Mouse (Mus musculus): ENCODE data around the gene Alkbh5.

- TF ChIP-seq POLR2A (IDR thresholded peaks at IDR 0.05; ENCODE audit: extremely low read depth, insufficient read depth, low read length) = no peak
- TF ChIP-seq CTCF (IDR thresholded peaks at IDR 0.05; ENCODE audit: extremely low read depth, insufficient read depth, low read length) = no peak
These were observed 40.5 kb upstream of the Alkbh5 start for GRCm38 (mm10) chr11:60495692-60496091.

Data from cortical plate, adult 2 months (tissue).